Mouse (Mus musculus) macrophage (primary cell): ENCODE results near the gene Fhl3. TPM values are rescaled to one million over a fixed set of nuclear protein-coding genes. Genes with fewer than 3 reads are reported as not detected.
A peak's percentile ranks its signal among the peaks of the same experiment; 100 is the strongest.

Source experiments
- H3K27ac ChIP-seq: fragments of 350-480 bp; formaldehyde crosslinking; 2 replicates; pipeline ENCODE4 v1.9.0; 2021
- H3K36me3 ChIP-seq: fragments of 350-480 bp; formaldehyde crosslinking; 2 replicates; pipeline ENCODE4 v1.9.0; 2021; ENCODE audit errors: inconsistent target
- H3K4me3 ChIP-seq: fragments of 350-480 bp; formaldehyde crosslinking; 2 replicates; pipeline ENCODE4 v1.9.0; 2021; ENCODE audit errors: inconsistent target
- H3K79me2 ChIP-seq: fragments of 350-480 bp; formaldehyde crosslinking; 2 replicates; pipeline ENCODE4 v1.9.0; 2021; ENCODE audit errors: inconsistent target
- WGBS: methylation state at CpG from one replicate; pipeline ENCODE4 v1.1.7; 2026; ENCODE audit warnings: inconsistent platforms; ENCODE audit not compliant: missing documents; 5-methylcytosine and 5-hydroxymethylcytosine counted together
- polyA plus RNA-seq: library from polyadenylated mRNA; stranded (reverse); fragments of 250-400 nt; gene quantifications from 3 replicates; pipeline ENCODE4 v1.2.4, GENCODE M21; 2018; ENCODE audit warnings: inconsistent platforms

Gene Fhl3
- polyA plus RNA-seq, 1 experiment from 2014 or later: 24.2 TPM

DNA sequence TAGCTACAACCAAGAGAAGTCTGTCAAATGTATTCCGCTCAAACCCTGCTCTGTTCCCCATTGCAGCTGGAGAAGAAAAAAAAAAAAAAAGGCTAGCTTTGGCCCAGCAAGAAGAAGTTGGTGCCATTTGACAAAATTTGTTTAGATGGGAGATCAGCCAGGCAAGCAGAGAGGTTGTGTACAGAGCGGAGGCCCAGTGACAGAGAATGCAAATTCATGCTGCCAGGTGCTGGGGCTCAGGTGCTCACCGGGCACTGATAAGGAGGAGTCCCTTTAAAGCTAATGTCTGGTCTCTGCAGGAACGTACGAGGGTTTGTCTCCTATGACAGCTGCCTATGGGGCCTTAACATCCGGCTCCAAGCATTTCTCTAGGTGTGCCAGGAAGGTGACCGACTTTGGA lies 46.1 kb downstream of the Fhl3 start:
- Histone ChIP-seq H3K4me3 (no peak overlapping the region), H3K36me3 (peaks cover 20% of the 10 kb centered on the region; the same call in 1 of the 2 replicates), H3K27ac (no peak overlapping the region), H3K79me2 (peaks cover 10% of the 10 kb centered on the region; the same call in 1 of the 2 replicates)
- WGBS: 98% methylated on average over 7 of the region's 7 CpGs

DNA sequence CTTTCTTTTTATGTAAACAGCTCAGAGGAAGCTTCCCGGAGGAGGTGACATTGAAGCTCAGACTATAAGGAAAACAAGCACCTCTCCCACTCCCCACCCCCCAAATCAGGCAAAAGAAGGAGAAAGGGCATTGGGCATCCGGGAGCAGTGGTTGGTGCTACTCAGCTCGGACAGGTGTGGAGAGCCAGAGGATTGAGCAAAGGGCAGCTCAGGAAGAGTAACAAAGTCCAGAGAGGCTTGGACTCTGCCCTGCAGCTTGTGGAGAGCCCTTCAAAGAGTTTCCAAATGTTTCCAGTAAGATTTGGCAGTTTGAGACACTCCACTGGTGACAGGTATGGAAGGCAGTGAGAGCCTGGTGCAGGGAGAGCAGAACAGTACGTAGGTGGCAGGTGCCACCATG lies 47.4 kb downstream of the Fhl3 start:
- H3K27ac ChIP-seq: no peak overlapping the region
- 81% methylated on average over 3 of the region's 4 CpGs for WGBS
- H3K36me3 ChIP-seq: peaks cover 20% of the 10 kb centered on the region; the same call in 1 of the 2 replicates

DNA sequence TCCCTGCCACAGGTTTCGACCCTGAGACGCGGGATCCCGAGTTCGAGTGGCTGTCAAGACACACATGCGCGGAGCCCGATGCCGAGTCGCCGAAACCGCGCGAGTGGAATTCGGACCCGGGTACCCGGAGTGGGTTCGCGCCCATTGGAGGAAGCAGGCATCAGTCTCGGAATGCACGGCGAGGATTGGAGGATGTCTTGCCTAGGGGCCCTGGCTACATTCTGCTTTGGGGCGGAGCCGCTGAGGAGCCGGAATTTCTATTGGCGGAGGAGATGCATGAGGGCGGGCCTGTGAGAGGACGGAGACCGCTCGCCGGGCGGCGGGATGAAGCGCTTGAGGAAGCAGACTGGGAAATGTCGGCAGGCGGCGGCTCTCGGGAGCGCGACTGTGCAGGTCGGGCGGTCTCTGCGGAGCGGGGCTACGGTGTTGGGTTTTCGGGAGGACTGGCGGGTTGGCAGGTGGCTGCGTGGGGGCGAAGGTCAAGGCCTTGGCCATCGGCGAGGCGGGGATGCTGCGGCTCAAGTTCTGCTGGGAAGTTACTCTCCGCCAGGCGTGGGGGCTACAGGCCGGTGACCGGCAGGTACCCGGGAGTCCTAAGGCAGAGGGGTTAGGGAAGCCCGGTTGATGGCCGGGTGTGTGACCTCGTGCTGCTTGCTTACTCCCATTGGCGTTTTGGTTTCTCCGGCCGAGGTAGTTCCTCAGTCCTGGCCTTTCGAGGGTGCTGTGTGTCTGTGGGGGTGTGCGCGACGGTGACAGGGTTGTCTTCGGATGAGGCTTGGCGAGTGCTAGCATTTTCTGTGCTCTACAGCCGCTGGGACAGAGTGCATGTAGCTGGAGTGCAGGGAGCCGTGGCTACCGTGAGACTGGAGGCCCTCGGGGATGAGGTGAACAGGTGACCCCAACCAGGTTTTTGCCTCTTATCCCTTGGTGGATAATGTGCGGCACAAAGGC lies 51.1 kb downstream of the Fhl3 start:
- Histone ChIP-seq H3K36me3 (peaks cover 9% of the 10 kb centered on the region; the same call in 1 of the 2 replicates), H3K4me3 (peak overlapping the region; percentile 67), H3K27ac (peak overlapping the region; percentile 25), H3K79me2 (peaks cover 50% of the 10 kb centered on the region)
- WGBS: under 1% methylated on average over 75 of the region's 75 CpGs

More for the DNA sequence above, 47.4 kb downstream of the Fhl3 start:
- Histone ChIP-seq H3K4me3 (no peak overlapping the region), H3K79me2 (peaks cover 14% of the 10 kb centered on the region; the same call in 1 of the 2 replicates)

DNA sequence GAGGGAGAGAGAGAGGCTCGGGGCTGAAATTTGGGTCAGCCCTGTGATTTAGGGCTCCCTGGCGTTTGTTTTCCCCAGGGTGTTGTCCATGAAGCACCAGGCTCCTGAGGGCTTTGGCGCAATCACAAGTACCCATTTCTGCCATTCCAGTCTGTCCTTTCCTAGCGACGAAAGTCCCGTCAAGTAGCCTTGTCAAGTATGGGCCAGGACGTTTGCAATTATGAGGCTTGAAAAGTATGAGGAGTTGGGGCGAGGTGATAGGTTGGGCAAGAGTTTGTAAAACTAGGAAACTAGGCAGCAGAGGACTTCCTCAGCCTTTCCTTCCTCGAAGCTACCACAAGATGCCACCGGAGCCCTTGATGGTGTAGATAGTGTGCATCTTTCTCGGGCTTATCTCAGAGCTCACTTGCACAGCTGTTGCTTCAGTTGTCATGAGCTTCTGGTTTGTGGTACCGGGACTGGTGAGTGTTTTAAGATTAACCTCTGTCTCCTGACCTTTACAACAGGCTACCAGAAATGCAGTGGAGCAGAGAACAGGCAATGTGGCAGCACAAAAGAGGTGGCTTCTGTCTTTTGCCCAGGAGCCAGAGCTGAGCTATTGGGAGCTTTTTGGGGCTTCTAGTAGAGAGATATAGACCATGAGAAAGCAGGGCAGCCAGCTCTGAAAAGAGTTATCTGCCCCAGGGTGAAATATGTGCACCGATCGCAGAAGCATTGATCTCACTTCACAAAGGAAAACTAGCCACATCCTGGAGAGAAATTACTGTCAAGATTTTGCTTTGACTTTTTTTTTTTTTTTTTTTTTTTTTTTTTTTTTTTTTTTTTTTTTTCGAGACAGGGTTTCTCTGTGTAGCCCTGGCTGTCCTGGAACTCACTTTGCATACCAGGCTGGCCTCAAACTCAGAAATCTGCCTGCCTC lies 52.0 kb downstream of the Fhl3 start:
- Histone ChIP-seq H3K36me3 (0 out of 2 replicates have a peak, but pooled peaks cover 6% of the 10 kb centered on the region), H3K79me2 (peaks cover 60% of the 10 kb centered on the region), H3K4me3 (peak overlapping the region; percentile 67), H3K27ac (peak overlapping the region; percentile 25)
- 3% methylated on average over 14 of the region's 15 CpGs for WGBS

DNA sequence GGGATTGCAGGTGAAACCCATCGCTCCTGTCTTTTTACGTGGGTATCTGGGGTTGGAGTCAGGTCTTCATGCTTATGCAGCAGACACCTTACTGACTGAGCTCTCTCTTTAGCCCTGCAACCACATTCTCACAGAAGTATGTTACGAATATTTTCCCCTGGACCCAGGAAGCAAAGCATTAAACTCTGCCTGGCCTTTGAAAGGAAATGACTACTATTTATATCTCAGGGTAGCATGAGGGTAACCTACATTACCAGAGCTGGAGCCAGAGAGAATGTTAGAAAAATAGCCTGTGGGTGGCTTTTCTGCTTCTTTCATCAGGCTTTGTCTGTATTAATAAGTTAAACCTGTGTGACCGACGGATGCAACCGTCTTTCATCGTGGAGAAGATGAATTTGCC lies 55.0 kb downstream of the Fhl3 start:
- 71% methylated on average over 7 of the region's 7 CpGs for WGBS
- peaks cover 89% of the 10 kb centered on the region for H3K79me2 ChIP-seq
- no peaks in the 10 kb centered on the region for H3K36me3 ChIP-seq
- no peak overlapping the region for H3K4me3 ChIP-seq
- H3K27ac ChIP-seq: no peak overlapping the region

Other genes starting within 250 kb of the Fhl3 start
- gene 3100002H09Rik, start 89.9 kb upstream of the Fhl3 start, polyA plus RNA-seq: 0.19 TPM in 1 of 3 replicates, not detected in the others
- gene Pou3f1, start 43.9 kb upstream of the Fhl3 start, polyA plus RNA-seq: 0.49 to 1.1 TPM (median 0.70 TPM) in 3 replicates
- 32.1 to 58.7 TPM (median 57.7 TPM) in 3 replicates for gene Utp11, start 7.1 kb upstream of the Fhl3 start, polyA plus RNA-seq
- gene Sf3a3, start 14.1 kb downstream of the Fhl3 start, polyA plus RNA-seq: 38.3 to 63.8 TPM (median 62.7 TPM) in 3 replicates
- 20.2 to 23.6 TPM (median 22.9 TPM) in 3 replicates for gene Inpp5b, start 41.1 kb downstream of the Fhl3 start, polyA plus RNA-seq
- gene Mtf1, start 101.4 kb downstream of the Fhl3 start, polyA plus RNA-seq: 12.8 to 14.1 TPM (median 13.2 TPM) in 3 replicates
- 12.5 to 25.5 TPM (median 17.8 TPM) in 3 replicates for gene Yrdc, start 150.0 kb downstream of the Fhl3 start, polyA plus RNA-seq
- 2.6 to 13.3 TPM (median 13.0 TPM) in 3 replicates for gene 1110065P20Rik, start 150.5 kb downstream of the Fhl3 start, polyA plus RNA-seq
- 0.18 to 0.49 TPM (median 0.26 TPM) in 3 replicates for gene Maneal, start 161.5 kb downstream of the Fhl3 start, polyA plus RNA-seq
- not detected in 3 replicates for gene Epha10, start 180.2 kb downstream of the Fhl3 start, polyA plus RNA-seq
- gene 9930104L06Rik, start 236.3 kb downstream of the Fhl3 start, polyA plus RNA-seq: 8.4 to 11.2 TPM (median 9.5 TPM) in 3 replicates
- 4.8 to 19.0 TPM (median 15.7 TPM) in 3 replicates for gene Cdca8, start 238.6 kb downstream of the Fhl3 start, polyA plus RNA-seq